ENCODE assay signal across 9 mouse cellular contexts in genomic region chr11:88154500-88154899, GRCm38 (mm10). TPM values are rescaled to one million over a fixed set of nuclear protein-coding genes. Genes with fewer than 3 reads are reported as not detected.
DNase-seq lines count a peak whose midpoint lies in the region; ATAC-seq and TF ChIP-seq lines count a peak whose summit lies in the region.
"Had no signal": no experiment of that assay in that cellular context is flagged by ENCODE, and none has a peak within 500 bp of the region (broad histone marks: within the 10 kb centered on the region; RNA-seq: fewer than 3 reads in every experiment).

No protein-coding gene starts in this region.

- no peaks in the 10 kb centered on the region for H3K27me3 ChIP-seq in heart, embryonic 10.5 days (ENCODE audit: insufficient read depth, poor library complexity, severe bottlenecking)
- H3K27me3 ChIP-seq in hindbrain, embryonic 16.5 days (replicated peaks; ENCODE audit: control insufficient read depth, insufficient read depth, low read length) = no peaks in the 10 kb centered on the region
- H3K27me3 ChIP-seq in small intestine, adult 2 months (ENCODE audit: control insufficient read depth, insufficient read depth, low read length) = no peaks in the 10 kb centered on the region
- no peaks in the 10 kb centered on the region for H3K27me3 ChIP-seq in forebrain, embryonic 15.5 days

- peaks cover 82% of the 10 kb centered on the region for H3K4me1 ChIP-seq in heart, embryonic 10.5 days
- peaks cover 37% of the 10 kb centered on the region for H3K4me1 ChIP-seq in hindbrain, embryonic 16.5 days (ENCODE audit: control insufficient read depth, insufficient read depth, low read depth, low read length)
- peaks cover 24% of the 10 kb centered on the region for H3K4me1 ChIP-seq in small intestine, adult 2 months (ENCODE audit: control insufficient read depth, insufficient read depth, insufficient read length, low read length)
- H3K4me1 ChIP-seq in forebrain, embryonic 15.5 days = peaks cover 35% of the 10 kb centered on the region

- DNase-seq in heart, embryonic 10.5 days (ENCODE audit: low spot score) = no peak
- no peak for DNase-seq in heart, adult 18-20 months
- DNase-seq in layer of hippocampus, adult 2 months (ENCODE audit: low spot score in 2 of 2) = no peak
- no peak for DNase-seq in layer of hippocampus, postnatal 10 days (ENCODE audit: low spot score in 2 of 2)
- DNase-seq in spleen, adult 18-20 months = no peak
- DNase-seq: adrenal gland, adult 2 months had no signal

- H3K9me3 ChIP-seq in heart, embryonic 10.5 days = no peaks in the 10 kb centered on the region
- no peaks in the 10 kb centered on the region for H3K9me3 ChIP-seq in hindbrain, embryonic 16.5 days (ENCODE audit: control insufficient read depth, low read length)
- no peaks in the 10 kb centered on the region for H3K9me3 ChIP-seq in forebrain, embryonic 15.5 days

- TF ChIP-seq POLR2A in small intestine, adult 2 months (IDR thresholded peaks at IDR 0.05; ENCODE audit: low read depth, low read length) = no peak

- no peak overlapping the region for H3K9ac ChIP-seq in hindbrain, embryonic 16.5 days (ENCODE audit: low read depth, low read length)
- H3K9ac ChIP-seq in forebrain, embryonic 15.5 days (replicated peaks) = no peak overlapping the region

- H3K27ac ChIP-seq in heart, embryonic 10.5 days = peak overlapping the region; percentile 80; the same call in 1 of the 2 replicates
- peak overlapping the region; percentile 28; the same call in 1 of the 2 replicates for H3K27ac ChIP-seq in layer of hippocampus, adult 2 months
- H3K27ac ChIP-seq in hindbrain, embryonic 16.5 days (ENCODE audit: low read depth, low read length) = peak overlapping the region; percentile 13
- H3K27ac ChIP-seq in small intestine, adult 2 months (ENCODE audit: insufficient read depth, low read depth, low read length) = peak overlapping the region; percentile 19
- H3K27ac ChIP-seq in forebrain, embryonic 15.5 days (replicated peaks) = no peak overlapping the region

- no peak overlapping the region for H3K4me2 ChIP-seq in hindbrain, embryonic 16.5 days (ENCODE audit: low read length)
- H3K4me2 ChIP-seq in forebrain, embryonic 15.5 days (replicated peaks) = no peak overlapping the region

- H3K36me3 ChIP-seq in heart, embryonic 10.5 days = no peaks in the 10 kb centered on the region
- H3K36me3 ChIP-seq in hindbrain, embryonic 16.5 days (ENCODE audit: control insufficient read depth, insufficient read depth, low read length) = no peaks in the 10 kb centered on the region
- no peaks in the 10 kb centered on the region for H3K36me3 ChIP-seq in small intestine, adult 2 months (ENCODE audit: control insufficient read depth, insufficient read depth, low read length)
- H3K36me3 ChIP-seq in forebrain, embryonic 15.5 days = no peaks in the 10 kb centered on the region

- no peak for ATAC-seq in hindbrain, embryonic 16.5 days
- no peak for ATAC-seq in forebrain, embryonic 15.5 days (replicated peaks)

- no peak for TF ChIP-seq CTCF in layer of hippocampus, adult 2 months (conservative IDR thresholded peaks at IDR 0.05)
- no peak for TF ChIP-seq CTCF in small intestine, adult 2 months (IDR thresholded peaks at IDR 0.05; ENCODE audit: extremely low read depth, insufficient read length, insufficient replicate concordance, low read depth, low read length)

- 65% methylated on average over 8 of the region's 8 CpGs for WGBS in heart, embryonic 10.5 days
- WGBS in hindbrain, embryonic 16.5 days = 60% methylated on average over 8 of the region's 8 CpGs
- WGBS in small intestine, adult 2 months = 51% methylated on average over 8 of the region's 8 CpGs
- WGBS in forebrain, embryonic 15.5 days = 84% methylated on average over 8 of the region's 8 CpGs

- no peak overlapping the region for H3K4me3 ChIP-seq in heart, embryonic 10.5 days
- H3K4me3 ChIP-seq in layer of hippocampus, adult 2 months = no peak overlapping the region
- no peak overlapping the region for H3K4me3 ChIP-seq in hindbrain, embryonic 16.5 days (ENCODE audit: low read length)
- no peak overlapping the region for H3K4me3 ChIP-seq in small intestine, adult 2 months (ENCODE audit: low read depth, low read length)
- H3K4me3 ChIP-seq in forebrain, embryonic 15.5 days = no peak overlapping the region

RNA-seq across cellular contexts. Expression of gene Mrps23, which starts 49.7 kb away (rescaled TPM):
- polyA plus RNA-seq in heart, embryonic 10.5 days (2016; fragmentation: Nextera tagmentation; extraction: Ambion mirVana) = 74.6 and 82.3 TPM in 2 replicates
- 100 to 1,000 TPM; 327 to 375 TPM for total RNA-seq in heart, adult 18-20 months (2021)
- 10 to 100 TPM; 64.9 to 65.6 TPM for total RNA-seq in layer of hippocampus, adult 2 months (2021)
- 10 to 100 TPM; 62.3 to 64.5 TPM for total RNA-seq in layer of hippocampus, postnatal 10 days (2021)
- polyA plus RNA-seq in hindbrain, embryonic 16.5 days (2015; fragmentation: Nextera tagmentation; extraction: Ambion mirVana) = 61.1 and 68.8 TPM in 2 replicates
- polyA plus RNA-seq in small intestine, adult 2 months (2012; rRNA removed) = 9.4 and 17.5 TPM in 2 replicates
- polyA plus RNA-seq in forebrain, embryonic 15.5 days (2015; fragmentation: Nextera tagmentation; extraction: Ambion mirVana) = 67.0 and 68.1 TPM in 2 replicates

RNA-seq across cellular contexts. Expression of gene Cuedc1, which starts 56.6 kb away (rescaled TPM):
- 15.1 and 17.9 TPM in 2 replicates for polyA plus RNA-seq in heart, embryonic 10.5 days (2016; fragmentation: Nextera tagmentation; extraction: Ambion mirVana)
- 10 to 100 TPM; 40.0 to 43.8 TPM for total RNA-seq in heart, adult 18-20 months (2021)
- total RNA-seq in layer of hippocampus, adult 2 months (2021) = 10 to 100 TPM; 31.1 to 35.3 TPM
- 10 to 100 TPM; 42.0 to 45.7 TPM for total RNA-seq in layer of hippocampus, postnatal 10 days (2021)
- 29.9 and 41.3 TPM in 2 replicates for polyA plus RNA-seq in hindbrain, embryonic 16.5 days (2015; fragmentation: Nextera tagmentation; extraction: Ambion mirVana)
- polyA plus RNA-seq in small intestine, adult 2 months (2012; rRNA removed) = 12.3 and 13.3 TPM in 2 replicates
- polyA plus RNA-seq in forebrain, embryonic 15.5 days (2015; fragmentation: Nextera tagmentation; extraction: Ambion mirVana) = 39.2 and 43.4 TPM in 2 replicates
